9 mouse cellular contexts compared by ENCODE assay signal in genomic region chr2:20339919-20340318, GRCm38 (mm10).
DNase-seq lines count a peak whose midpoint lies in the region; ATAC-seq lines count a peak whose summit lies in the region.
"Had no signal": no experiment of that assay in that cellular context is flagged by ENCODE, and none has a peak within 500 bp of the region (broad histone marks: within the 10 kb centered on the region; RNA-seq: fewer than 3 reads in every experiment).

No protein-coding gene starts in this region.

- peak overlapping the region; percentile 40 for H3K4me2 ChIP-seq in heart, embryonic 16.5 days (ENCODE audit: low read depth, low read length)
- H3K4me2 ChIP-seq in forebrain, embryonic 15.5 days (replicated peaks), result peak overlapping the region; percentile 48
- peak overlapping the region; percentile 31 for H3K4me2 ChIP-seq in neural tube, embryonic 14.5 days (ENCODE audit: low read depth, low read length)
- H3K4me2 ChIP-seq in liver, embryonic 11.5 days, result no peak overlapping the region

- H3K27me3 ChIP-seq in heart, embryonic 16.5 days (ENCODE audit: control insufficient read depth, insufficient read depth, low read length), result no peaks in the 10 kb centered on the region
- no peaks in the 10 kb centered on the region for H3K27me3 ChIP-seq in forebrain, embryonic 15.5 days
- no peaks in the 10 kb centered on the region for H3K27me3 ChIP-seq in neural tube, embryonic 14.5 days (ENCODE audit: control insufficient read depth, insufficient read depth, low read length)
- H3K27me3 ChIP-seq in liver, embryonic 11.5 days (replicated peaks; ENCODE audit: control insufficient read depth, insufficient read depth, low read length), result no peaks in the 10 kb centered on the region

- H3K36me3 ChIP-seq in heart, embryonic 16.5 days (ENCODE audit: control insufficient read depth, insufficient read depth), result no peaks in the 10 kb centered on the region
- no peaks in the 10 kb centered on the region for H3K36me3 ChIP-seq in forebrain, embryonic 15.5 days
- H3K36me3 ChIP-seq in neural tube, embryonic 14.5 days (ENCODE audit: control insufficient read depth, insufficient read depth, low read length), result no peaks in the 10 kb centered on the region
- no peaks in the 10 kb centered on the region for H3K36me3 ChIP-seq in liver, embryonic 11.5 days (ENCODE audit: control insufficient read depth, insufficient read depth, low read length)

- peak overlapping the region; percentile 3; the same call in 1 of the 2 replicates for H3K9ac ChIP-seq in heart, embryonic 16.5 days (ENCODE audit: low read length)
- H3K9ac ChIP-seq in forebrain, embryonic 15.5 days (replicated peaks), result no peak overlapping the region
- no peak overlapping the region for H3K9ac ChIP-seq in neural tube, embryonic 14.5 days (replicated peaks; ENCODE audit: low read depth, low read length)
- no peak overlapping the region for H3K9ac ChIP-seq in liver, embryonic 11.5 days (ENCODE audit: low read depth, low read length)

- WGBS in heart, embryonic 16.5 days, result 26% methylated on average over 12 of the region's 12 CpGs
- 4% methylated on average over 12 of the region's 12 CpGs for WGBS in forebrain, embryonic 15.5 days
- WGBS in neural tube, embryonic 14.5 days, result 21% methylated on average over 12 of the region's 12 CpGs
- 42% methylated on average over 12 of the region's 12 CpGs for whole genome bisulfite sequencing in liver, embryonic 11.5 days

- no peak for ATAC-seq in heart, embryonic 16.5 days (replicated peaks; ENCODE audit: extremely low read depth, insufficient read depth, low FRiP score)
- ATAC-seq in forebrain, embryonic 15.5 days (replicated peaks), result no peak
- ATAC-seq in neural tube, embryonic 14.5 days (ENCODE audit: low read depth), result no peak
- ATAC-seq in liver, embryonic 11.5 days (replicated peaks; ENCODE audit: low FRiP score), result no peak

- H3K4me3 ChIP-seq in heart, embryonic 16.5 days (ENCODE audit: low read length), result peak overlapping the region; percentile 34
- H3K4me3 ChIP-seq in forebrain, embryonic 15.5 days, result peak overlapping the region; percentile 23
- no peak overlapping the region; the same call in 1 of the 2 replicates for H3K4me3 ChIP-seq in neural tube, embryonic 14.5 days (ENCODE audit: low read depth, low read length)
- no peak overlapping the region for H3K4me3 ChIP-seq in liver, embryonic 11.5 days (ENCODE audit: low read depth, low read length)

- no peaks in the 10 kb centered on the region for H3K9me3 ChIP-seq in heart, embryonic 16.5 days (replicated peaks; ENCODE audit: control insufficient read depth, low read length)
- H3K9me3 ChIP-seq in forebrain, embryonic 15.5 days, result no peaks in the 10 kb centered on the region
- no peaks in the 10 kb centered on the region for H3K9me3 ChIP-seq in neural tube, embryonic 14.5 days (ENCODE audit: control insufficient read depth, low read length)
- H3K9me3 ChIP-seq in liver, embryonic 11.5 days (ENCODE audit: control insufficient read depth, low read length), result no peaks in the 10 kb centered on the region

- H3K27ac ChIP-seq in heart, embryonic 16.5 days (ENCODE audit: low read length), result no peak overlapping the region
- H3K27ac ChIP-seq in forebrain, embryonic 15.5 days (replicated peaks), result no peak overlapping the region
- no peak overlapping the region for H3K27ac ChIP-seq in neural tube, embryonic 14.5 days (ENCODE audit: low read depth, low read length)
- no peak overlapping the region for H3K27ac ChIP-seq in liver, embryonic 11.5 days (ENCODE audit: low read depth, low read length)

- peaks cover 6% of the 10 kb centered on the region for H3K4me1 ChIP-seq in heart, embryonic 16.5 days (ENCODE audit: control insufficient read depth, insufficient read depth, low read length)
- H3K4me1 ChIP-seq in forebrain, embryonic 15.5 days, result peaks cover 7% of the 10 kb centered on the region
- no peaks in the 10 kb centered on the region for H3K4me1 ChIP-seq in neural tube, embryonic 14.5 days (ENCODE audit: control insufficient read depth, insufficient read depth, low read length)
- no peaks in the 10 kb centered on the region for H3K4me1 ChIP-seq in liver, embryonic 11.5 days (replicated peaks; ENCODE audit: control insufficient read depth, insufficient read depth, low read length)

- no peak for DNase-seq in heart, adult 9 months (ENCODE audit: low spot score in 2 of 2)
- DNase-seq in kidney, postnatal 36 days, result peak; percentile 47 to 57
- no peak for DNase-seq in right cerebral cortex, postnatal 14 days
- no peak for DNase-seq in frontal cortex, postnatal 14 days (ENCODE audit: low spot score in 2 of 2)
- DNase-seq in liver, embryonic 11.5 days (ENCODE audit: low spot score), result no peak
- DNase-seq: right cerebral cortex, postnatal 25 days had no signal

Comparison
In these comparisons a context has a peak if more than half of its experiments do, and no peak if none do; other contexts are left out.
1. H3K4me3 ChIP-seq: peak in heart, embryonic 16.5 days (single experiment) and forebrain, embryonic 15.5 days (single experiment); none in neural tube, embryonic 14.5 days (single experiment) and liver, embryonic 11.5 days (single experiment).
2. DNase-seq: peak in kidney, postnatal 36 days (2 of 2); none in heart, adult 9 months (0 of 2), right cerebral cortex, postnatal 14 days (single experiment), frontal cortex, postnatal 14 days (0 of 2) and liver, embryonic 11.5 days (single experiment).